Mouse (Mus musculus) G1E (cell line): ENCODE measurements around the gene Ncbp1. TPM values are rescaled to one million over a fixed set of nuclear protein-coding genes. Genes with fewer than 3 reads are reported as not detected.

Source experiments
- ATAC-seq: 2 replicates; pipeline ENCODE4 v1.8.0; 2016; ENCODE audit warnings: mild to moderate bottlenecking; ENCODE audit not compliant: insufficient number of reproducible peaks, poor library complexity, low FRiP score, severe bottlenecking; ENCODE audit errors: extremely low read depth
- DNase-seq: peaks from one replicate; pipeline ENCODE4 v3.0.0; 2012; ENCODE audit warnings: low spot score
- H3K27me3 ChIP-seq: 2 replicates; pipeline ENCODE4 v1.6.1; 2012; ENCODE audit warnings: mild to moderate bottlenecking, low read length, inconsistent platforms; ENCODE audit not compliant: insufficient read depth
- H3K36me3 ChIP-seq: replicated peaks from 2 replicates; pipeline ENCODE3; 2012; ENCODE audit warnings: mild to moderate bottlenecking, inconsistent platforms
- H3K4me1 ChIP-seq: 2 replicates; pipeline ENCODE4 v1.6.1; 2012; ENCODE audit warnings: low read depth, low read length, inconsistent platforms, mixed read lengths; ENCODE audit not compliant: insufficient read depth
- H3K4me3 ChIP-seq: 2 replicates; pipeline ENCODE4 v1.5.1; 2012; ENCODE audit warnings: low read depth, mild to moderate bottlenecking, inconsistent platforms, low read length, moderate library complexity, mixed read lengths
- H3K9me3 ChIP-seq: replicated peaks from 2 replicates; pipeline ENCODE4 v1.6.1; 2012; ENCODE audit warnings: inconsistent platforms
- CTCF ChIP-seq: IDR thresholded peaks from 2 replicates; pipeline ENCODE4 v1.5.1; 2012; ENCODE audit warnings: low read depth, low read length, inconsistent platforms, mixed read lengths
- GATA1 ChIP-seq: IDR thresholded peaks from 2 replicates; pipeline ENCODE4 v1.6.1; 2012; ENCODE audit warnings: borderline replicate concordance, low read length, inconsistent platforms, mixed read lengths
- GATA2 ChIP-seq: IDR thresholded peaks from 2 replicates; pipeline ENCODE4 v1.6.1; 2012; ENCODE audit warnings: low read depth, low read length, inconsistent platforms, borderline replicate concordance
- POLR2AphosphoS5 ChIP-seq: IDR thresholded peaks from 2 replicates; pipeline ENCODE4 v1.6.1; 2012; ENCODE audit warnings: low read depth, low read length, inconsistent platforms; ENCODE audit not compliant: insufficient replicate concordance
- TAL1 ChIP-seq: conservative IDR thresholded peaks from 2 replicates; pipeline ENCODE4 v1.6.1; 2012; ENCODE audit warnings: low read depth, low read length, inconsistent platforms, mixed read lengths
- polyA plus RNA-seq: library from polyadenylated mRNA; stranded (reverse); fragments of >175 nt; gene quantifications from 2 replicates; pipeline ENCODE4 v1.2.3, GENCODE M21; 2012
- total RNA-seq, 2 experiments: library from RNA; stranded (forward) in 1 of 2; stranded (reverse) in 1 of 2; fragments of 200-1000 nt in 1 of 2; fragments of >200 nt in 1 of 2; fragmentation: Nextera tagmentation in 1 of 2; gene quantifications; 2 replicates each; pipeline ENCODE4 v1.2.3; 2014 to 2017

The Ncbp1 gene
- total and polyA plus RNA-seq, 3 experiments, result 17.6 to 119 (median 109) TPM

DNA sequence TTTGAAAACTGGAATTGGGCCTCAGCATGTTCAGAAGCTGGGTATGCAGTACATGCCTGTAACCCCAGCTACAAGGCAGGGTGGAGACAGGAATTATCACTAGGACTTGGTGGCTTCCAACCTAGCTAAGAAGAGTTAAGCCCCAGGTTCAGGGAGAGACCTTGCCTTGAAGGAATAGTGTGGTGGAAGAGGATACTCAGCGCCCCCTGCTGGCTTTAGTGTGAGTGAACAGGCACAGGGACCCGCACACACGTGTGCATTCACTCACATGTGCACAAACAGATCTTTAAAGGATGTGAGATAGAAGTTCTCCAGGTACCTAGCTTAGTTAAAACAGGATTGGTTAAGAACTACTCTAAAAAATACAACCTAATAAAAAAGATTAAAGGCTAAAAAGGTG is 5.9 kb downstream of the Ncbp1 start:
- DNase-seq, result peak; percentile 6

DNA sequence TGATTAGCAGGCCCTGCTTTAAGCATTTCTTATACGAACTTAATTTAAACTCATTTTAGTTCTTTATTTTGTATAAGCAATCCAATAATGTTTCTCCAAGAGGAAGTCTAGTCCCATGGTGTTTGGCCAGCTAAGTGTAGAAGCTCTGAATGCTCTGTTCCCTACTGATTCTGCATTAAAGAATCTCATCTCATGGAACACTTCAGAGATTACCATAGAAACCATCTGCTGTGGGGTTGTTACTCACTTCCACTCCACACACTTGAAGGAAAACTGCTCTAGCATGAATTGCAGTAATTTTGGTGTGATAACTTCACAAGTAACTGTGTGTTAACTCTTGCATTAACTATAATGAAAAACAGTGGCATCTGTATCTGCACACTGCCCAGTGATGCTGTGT is 8.5 kb downstream of the Ncbp1 start:
- DNase-seq, result no peak
- Histone ChIP-seq H3K4me1 (peaks cover 9% of the 10 kb centered on the region), H3K36me3 (peaks cover 89% of the 10 kb centered on the region), H3K9me3 (no peaks in the 10 kb centered on the region), H3K27me3 (no peaks in the 10 kb centered on the region), H3K4me3 (no peak overlapping the region)
- no peak for ATAC-seq
- no peak for TF ChIP-seq TAL1
- TF ChIP-seq POLR2AphosphoS5, result no peak
- TF ChIP-seq GATA2, result no peak
- no peak for TF ChIP-seq GATA1
- no peak for TF ChIP-seq CTCF

More for the DNA sequence above, 5.9 kb downstream of the Ncbp1 start:
- TF ChIP-seq TAL1, result no peak
- TF ChIP-seq CTCF, result peak; percentile 29; the same call in 1 of the 2 replicates
- Histone ChIP-seq H3K4me1 (peaks cover 21% of the 10 kb centered on the region), H3K9me3 (no peaks in the 10 kb centered on the region), H3K36me3 (peaks cover 68% of the 10 kb centered on the region), H3K27me3 (no peaks in the 10 kb centered on the region), H3K4me3 (no peak overlapping the region)
- ATAC-seq, result no peak

DNA sequence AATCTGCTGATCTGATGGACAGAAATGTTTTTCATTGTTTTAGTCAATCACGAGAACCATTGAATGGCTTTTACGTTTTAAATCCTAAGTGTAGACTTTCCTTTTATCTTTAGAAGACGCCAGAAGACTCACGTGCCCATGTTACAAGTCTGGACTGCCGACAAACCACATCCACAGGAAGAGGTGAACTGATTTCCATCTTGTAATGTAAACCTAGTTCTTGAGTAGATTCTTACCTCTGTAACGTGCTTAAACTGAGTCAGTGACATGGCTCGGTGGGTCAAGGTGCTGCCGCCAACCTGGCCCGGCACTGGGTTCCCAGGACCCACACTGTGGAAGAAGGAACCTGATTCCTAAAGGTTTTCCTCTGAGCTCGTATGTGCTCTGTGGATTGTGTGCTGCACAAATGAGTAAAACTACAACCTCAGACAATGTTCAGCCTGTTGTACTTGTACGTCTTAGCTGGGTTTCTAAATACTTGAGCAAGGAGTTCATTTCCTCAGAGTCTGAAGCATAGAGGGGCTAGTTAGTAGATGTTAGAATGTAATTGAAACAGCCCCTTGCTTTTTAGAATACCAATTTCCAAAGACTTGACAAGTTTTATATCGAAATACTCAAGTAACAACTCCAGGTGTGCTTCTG is 13.6 kb downstream of the Ncbp1 start:
- no peak for DNase-seq
- H3K9me3 ChIP-seq, result no peaks in the 10 kb centered on the region
- no peak overlapping the region for H3K4me3 ChIP-seq
- no peak for ATAC-seq
- no peaks in the 10 kb centered on the region for H3K4me1 ChIP-seq
- no peaks in the 10 kb centered on the region for H3K27me3 ChIP-seq
- no peak for TF ChIP-seq CTCF
- TF ChIP-seq GATA1, result no peak
- TF ChIP-seq TAL1, result no peak
- no peak for TF ChIP-seq GATA2
- TF ChIP-seq POLR2AphosphoS5, result no peak
- H3K36me3 ChIP-seq, result peaks cover 97% of the 10 kb centered on the region

DNA sequence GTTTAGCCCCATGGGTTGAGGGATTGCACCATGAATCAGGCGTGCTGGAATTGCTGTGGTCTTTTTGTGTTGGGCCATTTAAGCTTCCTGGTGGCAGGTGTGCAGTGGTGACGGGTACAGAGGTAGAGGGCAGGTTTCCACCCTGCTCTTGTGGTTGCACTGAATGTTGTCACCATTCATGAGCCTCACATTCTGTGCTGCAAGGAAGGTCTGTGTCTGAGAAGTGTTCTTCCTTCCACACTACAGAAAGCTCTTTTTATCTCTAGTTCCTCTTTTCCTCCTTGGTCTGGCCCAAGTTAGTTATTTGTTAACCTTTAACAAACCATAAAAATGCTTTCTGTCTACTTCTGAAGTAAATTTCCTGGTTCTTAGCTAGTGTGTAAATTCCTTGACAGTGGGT is 25.6 kb downstream of the Ncbp1 start:
- TF ChIP-seq GATA1, result no peak
- ATAC-seq (no peak), DNase-seq (no peak)
- peaks cover 11% of the 10 kb centered on the region for H3K4me1 ChIP-seq
- H3K36me3 ChIP-seq, result peaks cover 93% of the 10 kb centered on the region
- H3K4me3 ChIP-seq, result no peak overlapping the region
- H3K9me3 ChIP-seq, result no peaks in the 10 kb centered on the region
- H3K27me3 ChIP-seq, result no peaks in the 10 kb centered on the region

DNA sequence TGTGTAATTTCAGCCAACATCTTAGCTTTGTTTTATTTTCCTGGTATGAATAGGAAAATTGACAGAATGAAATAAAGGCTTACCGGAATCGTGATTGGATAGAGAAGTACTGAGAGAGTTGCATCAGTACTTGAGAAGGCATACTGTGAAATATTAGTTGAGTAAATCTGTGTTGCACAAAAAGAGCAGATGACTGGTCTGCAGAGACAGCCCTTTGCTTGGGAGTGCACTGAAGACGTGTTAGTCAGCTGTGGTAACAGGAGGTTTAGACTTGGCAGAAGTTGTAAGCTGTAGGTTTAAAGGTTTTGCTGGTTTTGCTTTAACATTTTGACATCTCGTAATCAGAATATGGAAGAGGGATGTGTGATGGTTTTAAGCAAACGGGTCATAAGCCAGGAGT is 27.4 kb downstream of the Ncbp1 start:
- Histone ChIP-seq H3K9me3 (no peaks in the 10 kb centered on the region), H3K4me3 (no peak overlapping the region), H3K4me1 (peaks cover 11% of the 10 kb centered on the region), H3K27me3 (no peaks in the 10 kb centered on the region), H3K36me3 (peaks cover 96% of the 10 kb centered on the region)
- DNase-seq (no peak), ATAC-seq (no peak)
- no peak for TF ChIP-seq GATA1
- no peak for TF ChIP-seq TAL1
- TF ChIP-seq POLR2AphosphoS5, result no peak
- TF ChIP-seq GATA2, result no peak
- TF ChIP-seq CTCF, result no peak

DNA sequence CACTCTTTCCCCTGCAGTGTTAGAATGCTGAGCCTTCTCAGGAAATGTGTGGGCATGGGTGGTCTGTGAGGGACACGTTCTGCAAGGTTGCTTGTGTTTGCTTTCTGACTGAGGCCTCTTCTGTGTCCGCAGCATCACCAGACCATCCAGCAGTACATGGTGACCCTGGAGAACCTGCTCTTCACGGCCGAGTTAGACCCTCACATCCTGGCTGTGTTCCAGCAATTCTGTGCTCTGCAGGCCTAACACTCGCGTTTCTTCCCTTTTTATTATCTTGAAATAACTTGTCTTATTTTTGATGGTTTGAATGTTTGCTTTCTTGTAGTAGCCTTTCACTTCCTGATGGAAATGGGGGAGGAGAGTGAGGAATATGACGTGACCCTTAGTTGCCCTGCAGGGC is 33.3 kb downstream of the Ncbp1 start:
- H3K4me3 ChIP-seq, result no peak overlapping the region
- H3K36me3 ChIP-seq, result peaks cover 95% of the 10 kb centered on the region
- ATAC-seq, result no peak

DNA sequence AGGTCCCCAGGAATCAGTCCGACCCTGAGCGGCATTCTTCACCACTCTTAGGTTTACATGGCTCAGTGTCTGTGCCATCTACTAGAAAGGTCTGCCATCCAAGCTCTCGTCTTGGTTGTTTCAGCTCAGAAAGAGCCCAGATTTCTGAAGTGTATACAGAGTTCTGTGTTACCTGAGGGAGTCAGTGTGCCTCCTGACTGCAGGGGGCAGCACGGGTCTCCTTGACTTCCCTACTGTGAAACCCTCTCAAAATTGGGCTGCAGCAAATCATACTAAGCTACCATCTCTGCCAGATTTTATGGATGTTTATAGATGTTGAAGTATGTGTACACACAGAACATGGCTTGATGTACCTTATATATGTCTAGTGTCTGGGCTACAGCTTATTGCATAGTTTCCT is 37.9 kb downstream of the Ncbp1 start:
- DNase-seq (no peak), ATAC-seq (no peak)
- no peaks in the 10 kb centered on the region; the same call in 1 of the 2 replicates for H3K4me1 ChIP-seq
- H3K36me3 ChIP-seq, result peaks cover 91% of the 10 kb centered on the region
- TF ChIP-seq GATA1 (no peak), POLR2AphosphoS5 (no peak), CTCF (no peak), GATA2 (no peak), TAL1 (no peak)
- H3K9me3 ChIP-seq, result no peaks in the 10 kb centered on the region
- no peak overlapping the region for H3K4me3 ChIP-seq
- no peaks in the 10 kb centered on the region for H3K27me3 ChIP-seq

More for the DNA sequence above, 33.3 kb downstream of the Ncbp1 start:
- no peak for TF ChIP-seq CTCF
- no peaks in the 10 kb centered on the region for H3K9me3 ChIP-seq
- H3K4me1 ChIP-seq, result no peaks in the 10 kb centered on the region
- no peaks in the 10 kb centered on the region for H3K27me3 ChIP-seq
- DNase-seq, result no peak
